Mouse (Mus musculus) C2C12 (cell line): ENCODE measurements around the gene Capn1.

Source experiments
- CEBPB ChIP-seq: IDR thresholded peaks from one replicate; pipeline ENCODE4 v1.6.1; 2011; ENCODE audit warnings: low read depth, mild to moderate bottlenecking, control low read depth, moderate library complexity
- CTCF ChIP-seq: IDR thresholded peaks from one replicate; pipeline ENCODE4 v1.5.1; 2011; ENCODE audit not compliant: control insufficient read depth, insufficient read depth, insufficient read length
- MAX ChIP-seq: IDR thresholded peaks from one replicate; pipeline ENCODE4 v1.6.1; 2011; ENCODE audit warnings: mild to moderate bottlenecking, control low read depth
- MYOD1 ChIP-seq: IDR thresholded peaks from one replicate; pipeline ENCODE4 v1.6.1; 2011; ENCODE audit warnings: low read depth; ENCODE audit not compliant: control insufficient read depth, insufficient read length
- MYOG ChIP-seq: IDR thresholded peaks from one replicate; pipeline ENCODE4 v1.6.1; 2011; ENCODE audit not compliant: control insufficient read depth, insufficient read length; ENCODE audit errors: extremely low read depth
- USF1 ChIP-seq: IDR thresholded peaks from one replicate; pipeline ENCODE4 v1.6.1; 2011; ENCODE audit warnings: low read depth, mild to moderate bottlenecking, control low read depth, moderate library complexity

DNA sequence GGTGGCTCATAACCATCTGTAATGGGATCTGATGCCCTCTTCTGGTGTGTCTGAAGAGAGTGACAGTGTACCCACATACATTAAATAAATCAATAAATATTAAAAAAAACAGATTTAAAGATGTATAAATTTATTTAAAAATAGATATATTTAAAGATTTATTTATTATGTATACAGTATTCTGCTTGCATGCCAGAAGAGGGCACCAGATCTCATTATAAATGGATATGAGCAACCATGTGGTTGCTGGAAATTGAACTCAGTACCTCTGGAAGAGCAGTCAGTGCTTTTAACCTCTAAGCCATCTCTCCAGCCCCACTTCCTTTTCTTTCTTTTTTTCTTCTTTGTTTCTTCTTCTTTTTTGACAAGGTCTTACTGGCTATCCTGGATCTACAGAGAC lies 24.3 kb upstream of the Capn1 start:
- TF ChIP-seq CTCF (no peak), USF1 (no peak), MAX (no peak), MYOD1 (no peak), MYOG (no peak), CEBPB (no peak)
